Mouse (Mus musculus) layer of hippocampus, postnatal 14 days (tissue): ENCODE results near the gene Gm45713. TPM values are rescaled to one million over a fixed set of nuclear protein-coding genes. Genes with fewer than 3 reads are reported as not detected.
A peak's percentile ranks its signal among the peaks of the same experiment; 100 is the strongest.
"Not testable (repeated sequence)": the region's sequence is repeated elsewhere in the genome, so short reads cannot be mapped to it uniquely, and the experiment has no call there.

Experiments
- DNase-seq, 2 experiments: peaks; one replicate each; pipeline ENCODE4 v3.0.0; 2021 to 2022; ENCODE audit warnings: low spot score in 2 of 2, mixed read lengths in 1 of 2
- total RNA-seq, 2 experiments: library from RNA; stranded (reverse); gene quantifications; 2 replicates each; pipeline ENCODE4 v1.2.3; 2021

Gm45713 gene
- total RNA-seq, 2 experiments from 2014 or later, result 0.39 TPM; not detected in 1

DNA sequence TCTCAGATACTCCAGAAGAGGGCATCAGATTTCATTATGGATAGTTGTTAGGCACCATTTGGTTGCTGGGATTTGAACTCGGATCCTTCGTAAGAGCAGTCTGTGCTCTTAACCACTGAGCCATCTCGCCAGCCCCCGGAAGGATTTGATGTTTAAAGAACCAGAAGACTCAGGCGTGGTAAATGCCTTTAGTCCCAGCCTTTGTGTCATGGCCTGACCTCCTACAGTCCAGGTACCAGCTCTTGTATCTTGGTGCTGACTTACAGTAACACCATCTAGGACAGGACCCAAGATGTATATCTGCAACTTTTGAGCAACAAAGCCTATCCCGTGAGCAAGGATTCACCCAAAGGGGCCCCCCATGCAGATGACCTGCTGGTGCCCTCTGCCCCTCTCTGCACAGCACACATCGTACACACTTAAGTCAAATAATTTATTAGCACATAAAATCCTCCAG, 10.9 kb downstream of the Gm45713 start:
- DNase-seq, result no peak

DNA sequence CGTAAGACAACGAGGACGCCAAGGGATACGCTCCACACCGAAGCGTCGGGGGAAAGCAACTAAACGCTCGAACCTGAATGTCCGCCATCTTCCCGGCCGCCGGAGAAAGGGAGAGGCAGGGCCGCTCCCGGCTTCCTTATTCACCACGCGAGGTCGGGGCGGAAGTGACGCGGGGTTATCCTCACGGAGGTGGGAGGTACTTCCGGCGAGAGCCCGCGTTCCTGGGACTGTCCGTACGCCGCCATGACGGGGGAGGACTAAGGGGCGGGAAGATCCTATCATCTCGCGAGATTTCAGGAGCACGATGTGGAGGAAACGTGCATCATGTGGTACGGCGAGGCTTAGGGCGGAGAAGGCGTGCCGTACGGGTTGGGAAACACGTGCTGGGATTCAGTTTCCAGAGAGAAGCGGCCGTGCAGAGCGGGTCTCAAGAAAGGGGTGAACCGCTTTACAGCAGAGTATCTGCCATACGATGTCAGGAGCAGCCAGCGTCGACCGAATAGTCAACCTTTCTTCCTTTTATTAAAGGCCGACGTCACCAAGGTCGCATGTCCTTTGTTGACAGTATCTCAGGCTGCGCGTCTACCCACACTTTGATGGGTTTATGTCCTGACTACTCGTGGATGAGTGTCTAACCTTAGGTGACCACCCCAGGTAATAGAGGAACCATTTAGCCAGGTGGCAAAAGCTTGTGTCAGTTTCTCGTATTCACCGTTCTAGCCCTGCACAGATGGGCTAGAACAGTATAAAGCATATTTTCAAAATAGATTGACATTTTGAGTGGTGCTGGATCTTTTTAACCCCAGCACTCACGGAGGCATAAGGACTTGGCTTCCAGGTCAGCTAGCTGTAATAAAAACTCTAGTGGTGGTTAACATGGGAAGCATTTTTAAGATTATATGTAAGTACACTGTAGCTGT, 11.5 kb downstream of the Gm45713 start, which contains the start of gene Rps11:
TSS of gene Rps11 (minus strand) at position 216 of the 920 bp plus-strand sequence.
- DNase-seq, result peak; percentile 98 to 99

DNA sequence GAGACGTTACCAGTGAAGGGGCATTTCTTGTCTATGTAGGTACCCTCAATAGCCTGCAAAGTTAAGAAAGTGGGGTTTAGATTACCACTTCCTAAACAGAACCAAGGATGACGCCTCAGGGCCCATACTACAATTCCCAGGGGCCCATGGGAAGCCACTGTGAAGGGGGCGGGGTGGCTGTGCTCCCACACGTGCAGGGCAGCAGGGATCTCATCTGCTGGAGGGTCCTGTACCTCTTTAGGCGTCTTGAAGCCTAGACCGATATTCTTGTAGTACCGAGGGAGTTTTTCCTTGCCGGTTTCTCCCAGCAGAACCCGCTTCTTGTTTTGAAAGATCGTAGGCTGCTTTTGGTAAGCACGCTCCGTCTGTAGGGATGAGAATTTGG, 12.9 kb downstream of the Gm45713 start:
- no peak for DNase-seq

DNA sequence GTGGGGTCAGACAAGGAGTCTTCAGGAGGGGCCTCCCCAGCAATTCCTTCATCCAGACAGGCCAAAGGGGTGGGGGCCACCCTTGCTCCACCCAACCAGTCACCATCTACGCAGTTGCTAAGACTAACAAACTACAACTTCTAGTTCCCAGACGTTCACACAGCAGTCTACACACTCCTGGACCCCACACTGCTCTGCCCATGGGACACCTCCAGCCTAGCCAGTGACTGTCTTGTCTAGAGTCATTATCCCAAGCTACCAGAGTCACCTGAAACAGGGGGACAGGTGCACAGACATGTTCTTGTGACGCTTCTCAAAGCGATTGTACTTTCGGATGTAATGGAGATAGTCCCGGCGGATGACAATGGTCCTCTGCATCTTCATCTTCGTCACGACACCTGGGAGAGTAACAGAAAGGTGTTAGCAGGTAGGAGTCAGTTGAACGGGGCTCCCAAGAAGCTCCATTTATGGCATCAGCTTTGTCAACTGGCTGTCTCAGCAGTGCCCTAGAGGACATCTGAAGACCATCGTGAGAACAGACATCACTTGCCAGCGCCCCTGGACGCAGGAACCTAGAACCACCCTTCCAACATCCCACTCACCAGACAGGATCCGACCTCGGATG, 13.4 kb downstream of the Gm45713 start:
- no peak for DNase-seq

DNA sequence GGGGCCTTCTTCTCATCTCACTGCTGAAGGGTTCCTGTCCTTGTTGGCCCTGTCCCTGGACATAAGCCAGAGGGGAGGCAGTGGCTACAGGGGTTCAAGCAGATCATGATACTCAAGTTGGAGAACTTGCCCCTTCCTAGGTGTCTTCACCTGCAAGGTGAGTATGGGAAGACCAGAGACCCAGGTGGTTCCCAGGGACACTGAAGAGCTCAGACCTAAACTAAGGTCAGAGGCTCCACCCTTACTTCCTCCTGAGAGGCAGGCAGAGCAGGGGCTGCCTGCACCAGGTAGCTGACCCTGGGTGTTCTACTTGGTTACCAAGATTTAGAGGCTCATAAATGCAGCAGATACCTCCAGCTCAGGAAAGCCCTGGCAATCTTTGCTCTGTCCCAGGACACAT, 14.1 kb downstream of the Gm45713 start:
- no peak for DNase-seq

DNA sequence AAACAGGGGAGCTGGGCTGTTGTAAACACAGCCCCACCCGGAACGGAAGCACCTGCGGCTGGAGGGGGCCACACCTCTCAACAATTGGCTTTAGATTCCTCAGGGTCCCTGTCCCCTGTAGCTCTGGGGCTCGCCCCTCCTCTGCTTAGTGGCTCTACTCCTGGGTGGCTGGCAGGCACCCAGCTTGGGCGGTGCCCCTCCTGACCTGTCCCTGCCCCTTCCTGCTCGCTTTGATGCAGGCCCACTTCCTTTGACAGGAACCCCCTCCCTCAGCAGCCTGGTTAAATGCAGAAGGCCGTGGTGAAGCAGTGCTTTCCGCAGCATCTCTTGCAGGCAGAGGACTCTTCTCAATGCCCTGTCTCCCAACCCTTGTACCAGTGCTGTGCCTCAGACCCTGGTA, 14.6 kb downstream of the Gm45713 start:
- no peak for DNase-seq

DNA sequence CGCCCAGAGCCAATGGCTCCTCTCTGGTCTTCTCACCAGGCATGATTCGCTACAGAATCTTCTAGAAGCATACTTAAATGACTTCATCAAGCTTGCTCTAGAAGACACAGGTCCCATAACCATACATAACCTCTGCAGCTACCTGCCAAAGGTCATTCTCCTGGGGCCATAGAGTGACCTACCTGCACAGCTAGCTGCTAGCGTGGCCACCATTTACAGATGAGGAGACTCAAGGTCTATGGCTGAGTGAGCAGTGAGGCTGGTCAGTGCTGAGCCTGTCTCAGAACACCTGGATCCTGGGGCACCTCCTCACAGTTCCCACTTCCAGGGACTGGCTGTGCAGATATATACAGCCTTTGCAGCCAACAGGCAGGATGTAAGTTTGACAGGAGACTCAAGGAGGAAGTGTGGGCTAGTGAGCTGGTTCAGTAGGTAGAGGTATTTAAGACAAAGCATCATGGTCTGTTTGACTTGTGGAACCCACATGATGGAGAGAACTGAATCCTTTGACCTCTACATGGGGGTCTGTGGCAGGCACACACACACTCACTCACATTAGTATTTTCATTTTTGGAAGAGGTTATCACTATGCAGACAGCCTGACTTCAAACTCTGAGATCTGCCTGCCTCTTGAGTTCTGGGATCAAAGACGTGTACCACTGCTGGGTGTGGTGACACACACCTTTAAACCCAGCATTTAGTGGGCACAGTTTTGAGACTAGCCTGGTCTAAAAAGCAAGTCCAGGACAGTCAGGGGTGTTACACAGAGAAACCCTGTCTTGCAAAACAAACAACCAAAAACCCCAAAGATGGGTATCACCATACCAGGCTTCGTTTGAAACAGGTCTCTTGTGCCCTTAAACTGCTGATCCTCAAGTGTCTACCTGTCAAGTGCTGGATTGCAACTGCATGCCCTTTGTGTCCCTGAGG, 16.0 kb downstream of the Gm45713 start:
- DNase-seq, result no peak

DNA sequence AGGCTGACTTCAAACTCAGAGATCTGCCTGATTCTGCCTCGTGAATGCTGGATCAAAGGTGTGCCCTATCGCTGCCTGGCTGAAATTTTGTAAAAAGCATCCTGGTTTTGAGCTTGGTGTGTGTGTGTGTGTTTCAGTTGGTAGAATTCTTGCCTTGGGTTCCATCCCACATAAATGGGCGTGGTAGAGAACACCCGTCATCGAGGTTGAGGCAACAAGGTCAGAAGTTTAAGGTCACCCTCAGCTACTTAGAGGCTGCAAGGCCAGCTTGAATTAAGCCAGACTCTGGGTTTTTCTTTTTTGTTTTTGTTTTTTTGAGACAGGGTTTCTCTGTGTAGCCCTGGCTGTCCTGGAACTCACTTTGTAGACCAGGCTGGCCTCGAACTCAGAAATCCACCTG, 17.7 kb downstream of the Gm45713 start:
- DNase-seq, result no peak

DNA sequence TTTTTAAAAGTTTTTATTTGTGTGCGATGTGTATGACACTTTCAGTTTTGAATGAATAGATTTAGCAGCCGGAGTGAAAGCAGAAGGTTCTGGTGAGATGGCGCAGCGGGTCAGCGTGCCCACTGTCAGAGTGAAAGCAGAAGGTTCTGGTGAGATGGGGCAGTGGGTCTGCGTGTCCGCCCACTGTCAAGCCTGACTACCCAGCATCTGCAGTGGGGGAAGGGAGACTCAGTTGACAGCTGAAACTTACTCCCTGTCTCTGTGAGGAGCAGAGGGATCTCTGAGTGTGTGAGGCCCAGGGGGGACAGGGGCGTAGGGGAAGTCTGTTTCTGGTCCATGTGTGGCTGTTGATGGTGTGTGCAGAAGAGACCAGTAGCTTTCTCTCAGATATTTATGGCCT, 18.5 kb downstream of the Gm45713 start:
- DNase-seq, result no peak

DNA sequence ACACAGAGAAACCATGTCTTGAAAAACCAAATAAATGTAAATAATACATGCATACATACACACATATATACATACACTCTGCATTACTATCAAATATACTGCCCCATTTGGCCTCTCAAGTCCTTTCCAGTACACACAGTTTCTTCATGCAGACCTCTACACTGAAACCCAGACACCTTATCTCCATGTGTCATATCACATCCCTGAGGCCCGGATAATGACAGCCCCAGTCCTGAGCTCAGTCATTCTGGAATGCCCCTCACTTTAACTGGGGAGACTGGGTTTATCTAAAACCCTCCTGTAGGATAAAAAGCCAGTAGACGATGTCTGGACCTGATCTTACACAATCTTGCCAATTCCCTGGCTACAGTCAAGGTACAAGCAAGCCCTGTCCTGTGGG, 22.6 kb downstream of the Gm45713 start:
- no peak for DNase-seq

DNA sequence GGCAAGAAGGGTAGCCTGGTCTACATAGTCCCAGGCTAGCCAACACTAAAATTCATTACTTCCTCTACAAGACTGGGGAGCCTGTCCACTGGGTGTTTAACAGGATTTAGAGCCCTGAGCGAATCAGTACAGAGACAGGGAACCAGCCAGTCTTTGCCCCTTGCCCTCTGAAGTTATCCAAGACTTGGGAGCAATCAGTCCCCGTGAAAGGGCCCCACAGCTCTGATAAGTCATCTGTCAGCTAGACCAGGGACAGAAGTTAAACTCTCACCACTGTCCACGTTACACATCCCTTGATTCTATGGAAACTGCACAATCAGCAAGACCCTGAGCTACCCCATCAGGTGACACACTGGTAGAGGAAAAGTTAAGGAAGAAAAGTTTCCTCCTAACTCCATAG, 23.5 kb downstream of the Gm45713 start:
- no peak for DNase-seq

DNA sequence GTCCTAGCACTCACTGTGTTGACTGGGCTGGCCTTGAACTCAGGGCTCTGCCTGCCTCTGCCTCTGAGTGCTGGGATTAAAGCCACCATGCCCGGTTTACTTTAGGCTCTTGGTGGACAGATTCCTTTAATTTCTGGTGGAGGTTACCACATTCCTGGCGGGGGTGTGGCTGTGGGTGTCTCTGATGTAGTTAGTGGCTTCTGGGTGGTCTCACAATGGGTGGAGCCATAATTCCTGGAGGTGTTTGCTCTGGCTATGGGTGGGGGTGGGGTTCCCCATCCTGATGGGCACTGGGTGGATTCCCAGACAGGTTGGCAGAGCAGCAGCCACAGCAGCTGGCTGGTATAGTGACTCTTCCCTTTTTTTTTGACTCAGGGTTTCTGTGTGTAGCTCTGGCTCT, 24.1 kb downstream of the Gm45713 start:
- DNase-seq, result no peak

DNA sequence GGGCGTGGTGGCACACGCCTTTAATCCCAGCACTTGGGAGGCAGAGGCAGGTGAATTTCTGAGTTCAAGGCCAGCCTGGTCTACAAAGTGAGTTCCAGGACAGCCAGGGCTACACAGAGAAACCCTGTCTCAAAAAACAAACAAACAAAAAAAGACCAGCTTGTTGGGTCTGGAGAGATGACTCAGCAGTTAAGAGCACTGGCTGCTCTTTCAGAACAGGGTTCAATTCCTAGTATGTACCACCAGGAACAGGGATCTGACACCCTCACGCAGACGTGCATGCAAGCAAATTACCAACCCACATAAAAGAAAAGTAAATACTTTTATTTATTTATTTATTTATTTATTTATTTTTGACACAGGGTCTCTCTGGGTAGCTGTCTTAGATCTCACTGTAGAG, 25.9 kb downstream of the Gm45713 start:
- not testable (repeated sequence) for DNase-seq

DNA sequence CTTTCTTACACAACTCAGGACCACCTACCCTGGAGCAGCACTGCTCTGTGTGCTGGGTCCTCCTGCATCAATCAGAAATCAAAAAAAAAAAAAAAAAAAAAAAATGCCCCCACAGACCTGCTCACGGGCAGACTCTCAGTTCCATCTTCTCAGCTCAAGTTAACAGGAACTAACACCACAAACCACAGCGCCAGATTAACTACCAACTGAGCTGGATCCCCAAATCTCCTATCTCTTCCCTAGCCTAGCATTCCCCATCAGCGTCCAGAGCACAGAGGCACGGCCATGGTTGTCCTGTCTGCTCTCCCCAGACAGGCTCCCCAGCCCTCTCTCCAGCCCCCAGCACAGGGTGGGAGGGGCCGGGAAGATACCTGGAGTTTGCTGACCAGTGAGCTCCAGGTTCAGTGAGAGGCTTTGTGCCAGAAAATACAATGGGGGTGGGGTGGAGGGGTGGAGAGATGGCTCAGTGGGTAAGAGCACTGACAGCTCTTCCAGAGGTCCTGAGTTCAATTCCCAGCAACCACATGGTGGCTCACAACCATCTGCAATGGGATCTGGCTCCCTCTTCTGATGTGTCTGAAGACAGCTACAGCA, 28.9 kb downstream of the Gm45713 start:
- DNase-seq, result no peak

DNA sequence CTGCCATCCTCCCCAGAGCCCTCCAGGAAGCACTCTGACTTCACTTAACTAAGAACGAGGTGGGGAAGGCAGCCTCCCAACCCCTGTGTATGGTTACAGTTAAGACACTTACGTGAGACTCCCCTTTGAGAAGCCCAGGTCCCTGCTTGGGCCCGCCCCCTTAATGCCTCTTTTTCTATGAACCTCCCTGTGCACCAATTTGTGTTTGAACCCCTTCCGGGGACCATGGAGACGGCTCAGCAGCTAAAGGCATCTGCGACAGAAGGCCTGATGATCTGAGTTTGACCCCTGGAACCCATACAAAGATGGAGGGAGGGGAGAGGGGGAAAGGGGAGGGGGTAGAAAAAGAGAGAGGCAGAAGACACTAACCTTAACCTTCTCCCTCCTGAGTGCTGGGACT, 29.6 kb downstream of the Gm45713 start:
- DNase-seq, result no peak

DNA sequence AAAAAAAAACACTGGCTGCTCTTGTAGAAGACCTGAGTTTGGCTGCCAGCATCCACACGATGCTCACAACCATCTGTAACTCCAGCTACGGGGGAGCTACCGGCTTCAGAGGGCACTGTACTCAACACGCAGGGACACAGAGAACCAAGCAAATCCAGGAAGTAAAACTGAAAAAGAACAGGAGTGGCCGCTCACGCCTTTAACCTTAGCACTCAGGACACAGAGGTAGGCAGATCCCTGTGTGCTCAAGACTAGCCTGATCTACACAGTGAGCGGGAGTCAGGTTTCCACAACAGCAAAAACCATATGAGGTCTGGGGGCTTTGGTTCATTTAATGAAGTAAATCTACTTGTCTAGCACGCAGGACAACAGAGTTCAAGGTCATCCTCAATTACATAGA, 30.5 kb downstream of the Gm45713 start:
- no peak for DNase-seq

DNA sequence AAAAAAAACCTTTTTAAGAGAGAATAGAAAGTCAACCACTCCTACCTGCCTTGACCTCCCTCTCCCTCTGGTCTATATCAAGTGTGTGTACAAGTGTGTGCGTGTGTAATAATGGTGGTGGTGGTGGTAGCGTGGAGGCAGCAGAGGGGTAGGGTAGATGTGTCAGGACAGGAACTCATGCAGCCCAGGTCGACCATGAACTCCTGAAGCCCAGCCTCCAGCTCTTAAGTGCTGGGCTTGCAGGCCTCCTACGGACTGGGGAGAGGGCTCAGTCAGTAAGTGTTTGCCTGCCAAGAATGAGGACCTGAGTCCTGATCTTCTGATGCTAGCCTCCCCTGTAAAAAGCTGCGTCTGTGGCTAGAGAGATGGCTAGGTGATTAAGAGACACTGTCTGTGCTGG, 31.1 kb downstream of the Gm45713 start:
- DNase-seq, result no peak

DNA sequence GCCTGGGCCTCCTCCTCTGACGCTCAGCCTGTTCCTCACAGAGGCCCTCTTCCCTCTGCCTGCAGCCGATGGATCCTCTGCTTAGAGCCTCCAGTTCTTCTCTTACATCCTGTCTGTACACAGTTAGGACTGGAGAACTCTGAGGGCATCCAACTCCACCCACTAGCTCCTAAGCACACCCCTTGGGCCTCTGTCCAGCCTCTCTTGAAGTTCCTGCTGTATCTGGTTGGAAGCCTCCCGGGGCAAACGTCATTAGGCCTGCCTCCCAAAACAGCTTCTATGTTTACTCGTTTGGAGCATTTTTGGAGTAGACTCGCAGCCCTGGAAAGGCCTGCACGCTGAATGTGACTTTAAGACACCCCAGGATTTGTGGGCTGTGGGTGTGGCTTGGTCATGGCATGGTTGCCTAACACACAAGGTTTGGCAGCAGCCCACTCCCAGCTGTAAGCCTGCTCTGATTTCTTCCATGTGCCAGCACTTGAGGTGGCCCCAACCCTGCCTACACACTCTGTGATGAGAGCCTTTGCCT, 32.3 kb downstream of the Gm45713 start, which contains the start of gene Fcgrt:
TSS of gene Fcgrt (minus strand) at position 200 of the 529 bp plus-strand sequence.
- DNase-seq, result peak in 1 of 2 experiments; percentile 67

DNA sequence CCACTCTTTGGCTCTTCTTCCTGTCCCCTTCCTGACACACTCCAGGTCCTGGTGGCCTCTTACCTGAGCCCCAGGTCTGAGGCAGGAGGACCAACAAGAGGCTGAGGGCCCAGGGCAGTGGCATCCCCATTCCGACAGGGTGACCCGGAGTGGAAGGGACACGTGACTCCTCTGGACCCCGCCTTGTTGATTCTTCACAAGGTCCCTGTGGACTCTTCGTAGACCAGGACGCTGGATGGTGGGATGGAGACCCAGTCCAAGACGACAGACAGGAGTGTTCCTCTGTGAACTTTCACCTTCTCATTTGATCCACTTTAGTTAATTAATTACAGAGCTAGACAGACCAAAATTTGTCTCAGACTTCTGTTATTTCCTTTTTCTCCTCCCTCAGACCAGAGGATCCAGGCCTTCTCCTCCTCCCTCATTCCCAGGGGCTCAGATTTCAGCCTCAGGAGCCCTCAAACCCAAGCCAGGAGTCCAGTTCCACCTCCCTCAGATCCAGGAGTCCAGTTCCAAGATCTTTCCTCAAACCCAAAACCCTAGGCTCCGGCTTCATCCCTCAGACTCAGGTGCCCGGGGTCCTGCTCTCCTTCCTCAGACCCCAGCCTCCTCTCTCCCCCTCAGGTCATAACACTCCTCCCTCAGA, 33.0 kb downstream of the Gm45713 start:
- no peak for DNase-seq

DNA sequence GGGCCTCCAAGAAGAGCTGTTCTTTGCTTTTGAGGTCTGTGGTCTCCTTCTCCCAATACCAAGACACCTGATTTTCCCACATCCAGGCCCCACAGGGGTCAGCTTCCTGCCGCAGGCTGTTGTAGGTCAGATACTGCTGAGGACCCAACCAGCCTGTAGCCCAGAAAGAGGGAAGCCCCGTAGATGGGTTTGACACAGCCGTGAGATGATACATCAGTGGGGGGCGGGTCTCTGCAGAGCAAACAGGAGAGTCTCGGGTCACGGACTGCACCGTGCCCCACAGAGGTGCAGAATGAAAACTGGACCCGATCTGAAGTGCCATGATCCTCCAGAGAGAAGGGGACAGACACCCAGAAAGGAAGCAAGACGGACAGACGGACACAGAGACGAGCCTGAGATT, 33.6 kb downstream of the Gm45713 start:
- no peak for DNase-seq
